Mouse (Mus musculus): ENCODE measurements around the gene Epha1.

The Epha1 gene

DNA sequence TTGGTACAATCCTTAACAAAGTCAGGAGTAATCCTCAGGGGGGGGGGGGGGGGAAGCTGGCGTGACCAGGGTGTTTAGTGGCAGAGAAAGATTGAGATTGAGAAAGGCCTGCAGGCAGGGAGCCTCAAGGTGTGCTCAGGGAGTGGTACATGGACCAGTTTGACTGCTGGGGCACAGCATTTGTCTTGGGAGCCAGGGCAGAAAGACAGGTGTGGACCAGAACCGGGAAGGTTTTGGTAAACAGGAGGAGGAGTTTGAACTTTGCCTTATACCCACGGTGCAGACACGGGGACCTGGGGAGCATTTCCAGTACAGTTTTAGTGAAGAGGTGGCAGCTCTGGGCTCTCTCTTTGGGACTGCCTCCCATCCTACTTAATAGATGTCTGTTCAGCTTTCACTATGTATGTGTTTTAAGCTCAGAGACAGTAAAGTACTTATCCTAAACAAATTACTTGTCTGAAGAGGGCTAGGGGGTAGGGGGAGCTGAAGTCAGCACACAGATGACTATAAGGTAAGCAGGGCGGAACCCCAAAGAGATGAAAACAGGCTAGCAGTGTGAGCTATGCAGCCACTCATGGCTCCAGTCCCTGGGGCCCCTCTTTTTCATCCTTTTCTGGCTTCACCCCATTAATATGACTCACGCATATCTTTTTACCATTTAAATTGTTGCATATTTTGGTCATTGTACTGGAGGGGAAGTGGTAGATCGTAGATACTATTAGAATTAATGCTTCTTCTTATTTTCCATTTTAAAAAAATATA lies 782 bp upstream of the Epha1 start:
- no peak for DNase-seq (ENCODE audit: low spot score)

DNA sequence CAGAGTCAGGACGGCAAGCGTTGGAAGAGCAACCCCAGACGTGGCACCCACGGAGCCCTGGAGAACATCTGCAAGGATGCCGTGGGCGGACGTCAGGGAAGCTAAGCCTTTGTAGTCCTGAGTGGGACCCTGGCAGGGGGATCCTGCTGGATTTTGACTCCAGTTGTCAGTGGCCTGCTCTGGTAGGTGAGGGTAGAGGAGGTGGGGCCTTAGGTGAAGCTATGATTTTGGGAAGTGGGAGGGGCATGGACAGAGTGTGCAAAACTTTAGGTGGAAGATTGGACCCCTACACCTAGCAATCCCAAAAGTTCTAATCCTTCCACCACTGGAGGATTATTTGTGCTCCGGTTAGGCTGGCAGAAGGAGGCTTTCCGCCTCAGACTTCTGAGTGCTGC lies 650 bp downstream of the Epha1 start:
- DNase-seq (ENCODE audit: low spot score), result no peak

DNA sequence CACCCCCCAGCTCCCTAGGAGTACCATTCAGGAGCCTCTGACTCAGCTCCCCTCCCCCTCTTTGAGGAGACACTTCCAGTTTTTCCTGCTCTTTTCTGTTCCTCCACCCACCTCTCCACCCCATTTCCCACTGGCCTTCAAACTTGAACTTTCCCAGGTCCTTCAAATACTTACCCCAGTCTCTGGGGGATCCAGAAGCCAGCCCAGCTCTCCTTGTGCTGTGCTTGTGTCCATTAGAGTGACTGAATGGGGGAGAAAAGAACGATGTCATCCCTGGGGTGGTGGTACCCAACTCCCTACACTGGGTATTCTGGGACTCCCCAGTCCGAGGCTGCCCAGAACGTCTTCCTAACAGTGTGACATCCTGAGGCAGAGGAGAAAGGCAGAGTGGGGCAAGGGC lies 1.1 kb downstream of the Epha1 start:
- peak; percentile 3 for DNase-seq (ENCODE audit: low spot score)

DNA sequence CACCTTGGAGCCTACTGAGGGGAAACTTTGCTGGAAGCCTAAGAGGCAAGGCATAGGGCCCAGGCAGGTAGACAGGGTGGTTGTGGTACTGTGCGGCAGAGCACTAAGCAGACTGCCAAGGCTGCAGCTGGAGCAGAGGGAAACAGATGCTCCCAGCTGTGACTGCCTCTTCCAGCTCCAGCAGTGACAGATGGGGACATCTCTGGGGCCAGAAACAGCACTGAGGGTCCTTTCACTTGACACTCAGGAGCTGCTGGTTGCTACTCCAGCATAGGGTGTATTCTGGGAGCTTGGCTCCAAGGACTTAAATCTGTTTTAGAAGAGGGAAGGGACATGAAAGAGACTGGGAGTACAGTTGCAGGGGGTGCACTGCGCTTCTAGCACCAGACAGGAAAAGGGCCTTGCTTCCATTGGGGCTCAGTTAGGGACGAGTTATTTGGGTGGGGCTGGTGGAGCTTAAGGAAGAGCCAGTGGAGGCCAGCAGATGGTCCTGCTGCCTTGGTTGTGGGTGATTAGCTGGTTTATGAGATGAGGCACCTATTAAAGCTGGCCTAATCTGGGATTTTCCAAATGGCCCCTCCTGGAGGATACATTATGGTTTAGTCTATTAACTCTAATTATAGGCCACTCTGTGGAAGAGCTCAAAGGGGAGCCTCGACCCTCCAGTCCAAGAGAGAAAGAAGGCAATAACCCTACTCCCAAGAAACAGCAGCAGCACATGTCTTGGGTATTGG lies 2.3 kb downstream of the Epha1 start:
- peak; percentile 21 for DNase-seq (ENCODE audit: low spot score)

DNA sequence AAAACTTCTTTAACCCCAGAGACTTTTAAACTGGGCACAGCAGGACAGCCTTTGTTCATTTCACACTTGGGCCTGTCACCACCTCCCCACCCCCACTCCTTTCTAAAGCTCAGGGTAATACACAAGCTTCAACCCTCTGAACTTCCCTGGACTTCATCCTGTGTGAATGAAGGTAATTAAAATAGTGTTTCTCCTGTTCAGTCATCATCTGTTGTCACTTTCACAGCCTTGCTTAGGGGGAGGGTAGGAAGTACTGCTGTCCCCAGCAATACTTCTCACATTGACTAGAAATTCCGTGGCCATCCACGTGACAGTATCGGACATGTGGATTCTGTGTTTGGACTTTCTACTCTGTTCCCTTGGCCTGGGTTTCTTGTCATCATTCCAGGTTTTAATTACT lies 3.2 kb downstream of the Epha1 start:
- no peak for DNase-seq (ENCODE audit: low spot score)

DNA sequence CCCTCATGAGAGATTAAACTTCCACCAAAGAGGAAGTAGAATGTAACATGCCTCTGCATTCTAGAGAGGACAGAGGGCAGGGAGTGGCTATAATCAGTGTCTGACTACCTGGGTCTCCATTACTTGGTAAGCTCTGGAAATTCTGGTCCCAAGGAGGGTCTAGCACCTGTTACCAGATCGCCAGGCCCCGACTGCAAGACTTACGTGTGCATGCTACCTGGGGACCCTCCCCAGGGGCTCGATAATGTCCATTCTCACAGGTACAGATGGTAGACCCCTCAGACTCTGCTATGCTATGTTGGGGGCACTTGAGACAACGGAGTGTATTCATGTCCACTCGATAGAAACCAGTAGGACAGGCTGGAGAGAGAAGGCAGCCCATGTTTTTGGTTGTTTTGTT lies 7.9 kb downstream of the Epha1 start:
- no peak for DNase-seq (ENCODE audit: low spot score)

DNA sequence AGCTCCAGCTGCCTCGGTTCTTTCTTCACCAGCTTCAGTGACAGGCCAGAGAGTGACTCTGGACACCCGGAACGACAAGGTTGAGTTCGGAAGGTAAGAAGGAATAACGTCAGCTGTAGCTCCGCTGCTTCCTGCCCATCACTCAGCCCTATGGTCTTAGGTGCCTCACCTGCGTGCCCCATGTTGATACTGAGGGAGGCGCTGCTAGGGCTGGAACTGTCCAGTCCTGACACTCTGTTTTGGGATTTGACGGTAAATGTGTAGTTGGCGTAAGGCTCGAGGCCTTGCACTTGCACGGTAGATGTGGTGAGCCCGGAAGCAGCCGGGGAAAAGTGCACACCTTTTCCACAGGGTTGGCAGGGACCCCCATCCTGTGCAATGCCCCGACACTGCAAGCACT lies 8.5 kb downstream of the Epha1 start:
- DNase-seq (ENCODE audit: low spot score), result no peak

DNA sequence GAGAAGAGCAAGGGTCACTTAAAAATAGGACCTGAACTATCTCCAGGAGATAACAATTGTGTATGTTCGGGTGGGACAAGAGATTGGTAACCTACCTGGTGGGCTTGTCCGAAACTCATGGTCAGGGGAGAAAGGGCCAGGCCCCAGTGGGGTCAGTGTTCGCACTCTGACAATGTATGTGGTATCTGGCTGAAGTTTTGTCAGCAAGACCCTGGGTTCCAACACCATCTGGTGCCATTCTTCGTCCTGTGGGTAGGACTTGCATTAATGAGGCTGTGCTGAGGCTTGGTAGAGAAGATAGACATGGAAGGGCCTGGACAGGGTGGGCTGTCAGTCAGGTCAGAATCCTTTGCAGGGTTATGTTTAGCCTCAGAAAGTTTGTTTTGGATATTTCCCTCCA lies 9.0 kb downstream of the Epha1 start:
- no peak for DNase-seq (ENCODE audit: low spot score)

DNA sequence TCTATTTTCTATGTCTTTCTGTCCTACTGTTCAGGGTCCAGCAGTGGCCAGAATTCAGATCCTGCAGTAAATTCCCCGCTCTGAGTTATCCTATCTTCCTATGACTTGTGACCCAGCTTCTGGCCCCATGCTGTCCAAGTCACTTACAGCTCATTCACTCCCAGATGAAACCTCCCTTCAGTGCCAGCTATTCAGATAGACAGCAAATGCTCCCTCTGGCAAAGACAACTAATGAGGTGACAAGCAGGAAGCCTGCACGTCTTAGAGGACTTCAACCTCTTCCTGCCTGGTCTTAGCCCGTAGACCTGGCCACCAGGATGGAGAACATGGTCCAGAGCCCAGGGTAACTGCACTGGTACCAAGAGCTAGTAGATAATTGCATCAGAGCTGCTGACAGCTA lies 10.1 kb downstream of the Epha1 start:
- DNase-seq (ENCODE audit: low spot score), result no peak

DNA sequence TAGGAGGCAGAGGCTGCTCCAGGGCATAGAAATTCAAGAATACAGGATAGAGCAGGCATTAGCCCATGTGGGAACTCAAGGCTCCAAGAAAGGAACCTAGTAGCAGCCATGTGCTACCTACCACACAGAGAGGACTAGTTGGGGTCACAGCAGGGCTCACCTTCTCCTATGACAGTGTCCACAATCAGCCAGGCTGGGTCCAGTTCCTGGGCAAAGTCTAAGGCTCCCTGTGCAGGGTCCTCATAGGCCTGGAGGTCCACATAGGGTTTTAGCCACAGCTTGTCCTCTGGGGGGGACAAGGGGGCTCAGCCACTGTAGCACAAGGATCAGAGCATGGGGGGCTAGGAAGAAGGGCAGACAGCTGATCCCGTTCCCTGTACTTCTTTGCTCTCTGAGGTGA lies 10.6 kb downstream of the Epha1 start:
- no peak for DNase-seq (ENCODE audit: low spot score)

DNA sequence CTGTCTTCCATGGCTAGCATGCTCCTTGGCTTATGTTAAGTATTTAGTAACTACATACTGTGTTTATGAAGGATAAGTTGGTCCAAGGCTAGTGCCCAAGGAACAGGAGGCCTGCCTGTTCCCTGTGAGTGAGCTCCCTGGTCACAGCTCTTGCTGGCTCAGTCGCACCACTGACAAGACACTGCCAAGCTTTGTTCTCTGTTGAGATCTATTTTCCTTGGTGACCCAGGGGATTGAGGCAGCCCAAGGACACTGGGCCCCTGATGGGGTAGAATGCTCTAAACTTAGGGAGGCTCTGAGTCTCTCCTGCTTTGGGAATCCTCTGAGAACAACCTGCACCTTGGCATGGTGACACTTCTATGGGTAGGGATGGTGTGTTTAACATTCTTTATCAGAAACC lies 11.0 kb downstream of the Epha1 start:
- DNase-seq (ENCODE audit: low spot score), result no peak

DNA sequence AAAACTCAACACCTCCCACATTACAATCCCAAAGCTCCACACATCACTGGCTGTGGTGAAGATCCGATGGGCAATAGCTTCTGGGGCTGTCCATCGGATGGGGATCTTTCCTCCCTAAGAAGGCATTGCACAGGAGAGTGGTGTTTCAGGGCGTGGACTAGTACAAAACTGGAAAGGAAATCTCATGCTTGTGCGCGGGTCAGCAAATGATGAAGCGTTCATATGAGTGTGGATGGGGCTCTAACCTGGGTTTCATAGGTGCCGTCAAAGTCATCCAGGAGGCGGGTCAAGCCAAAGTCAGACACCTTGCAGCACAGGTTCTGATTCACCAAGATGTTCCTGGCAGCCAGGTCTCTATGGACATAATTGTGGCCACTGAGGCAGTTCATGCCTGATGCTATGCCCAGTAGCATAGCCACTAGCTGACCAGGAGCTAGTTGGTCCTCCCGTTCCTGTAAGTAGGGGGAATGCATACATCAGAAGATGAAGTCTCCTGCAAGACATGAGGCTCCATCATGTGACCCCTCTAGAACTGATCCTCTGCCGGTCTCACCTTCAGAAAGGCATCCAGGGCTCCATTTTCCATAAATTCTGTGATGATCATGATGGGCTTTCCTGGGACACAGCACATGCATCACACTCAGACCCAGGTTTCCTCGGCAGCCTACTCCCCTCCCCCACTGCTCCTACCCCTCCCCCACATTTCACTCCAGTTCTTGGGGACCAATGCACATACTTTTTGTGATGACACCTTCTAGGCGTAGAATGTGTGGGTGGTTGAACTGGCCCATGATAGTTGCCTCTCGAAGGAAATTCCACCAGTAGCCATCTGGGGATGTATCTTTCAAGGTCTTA lies 11.8 kb downstream of the Epha1 start:
- no peak for DNase-seq (ENCODE audit: low spot score)

DNA sequence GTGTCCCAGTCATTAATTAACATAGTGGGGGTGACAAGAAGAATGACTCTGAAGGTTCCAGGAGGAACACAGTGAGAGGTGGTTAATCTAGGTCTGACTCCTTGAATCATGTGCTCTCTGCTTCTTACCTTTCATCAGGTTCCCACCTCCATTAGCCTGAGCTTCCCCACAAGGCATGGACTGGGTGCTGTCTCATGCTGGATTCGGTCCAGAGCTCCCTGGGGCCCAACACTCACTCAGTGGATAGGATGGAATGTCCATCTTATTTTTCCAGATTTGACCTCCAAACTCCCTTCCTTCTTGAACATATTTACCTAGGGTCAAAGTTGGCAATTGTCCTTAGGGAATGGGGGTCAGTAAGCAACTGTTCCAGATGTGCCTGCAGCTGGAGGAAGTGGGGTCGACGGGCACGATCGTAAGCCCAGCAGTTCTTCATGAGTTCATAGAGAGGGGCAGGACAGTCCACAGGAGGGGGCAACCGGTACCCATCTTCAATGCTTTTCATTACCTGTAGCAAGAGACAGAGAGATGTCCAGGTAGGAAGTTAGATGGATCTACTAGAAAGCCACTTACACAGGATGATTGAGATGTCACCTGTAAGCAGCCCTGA lies 12.7 kb downstream of the Epha1 start:
- no peak for DNase-seq (ENCODE audit: low spot score)

DNA sequence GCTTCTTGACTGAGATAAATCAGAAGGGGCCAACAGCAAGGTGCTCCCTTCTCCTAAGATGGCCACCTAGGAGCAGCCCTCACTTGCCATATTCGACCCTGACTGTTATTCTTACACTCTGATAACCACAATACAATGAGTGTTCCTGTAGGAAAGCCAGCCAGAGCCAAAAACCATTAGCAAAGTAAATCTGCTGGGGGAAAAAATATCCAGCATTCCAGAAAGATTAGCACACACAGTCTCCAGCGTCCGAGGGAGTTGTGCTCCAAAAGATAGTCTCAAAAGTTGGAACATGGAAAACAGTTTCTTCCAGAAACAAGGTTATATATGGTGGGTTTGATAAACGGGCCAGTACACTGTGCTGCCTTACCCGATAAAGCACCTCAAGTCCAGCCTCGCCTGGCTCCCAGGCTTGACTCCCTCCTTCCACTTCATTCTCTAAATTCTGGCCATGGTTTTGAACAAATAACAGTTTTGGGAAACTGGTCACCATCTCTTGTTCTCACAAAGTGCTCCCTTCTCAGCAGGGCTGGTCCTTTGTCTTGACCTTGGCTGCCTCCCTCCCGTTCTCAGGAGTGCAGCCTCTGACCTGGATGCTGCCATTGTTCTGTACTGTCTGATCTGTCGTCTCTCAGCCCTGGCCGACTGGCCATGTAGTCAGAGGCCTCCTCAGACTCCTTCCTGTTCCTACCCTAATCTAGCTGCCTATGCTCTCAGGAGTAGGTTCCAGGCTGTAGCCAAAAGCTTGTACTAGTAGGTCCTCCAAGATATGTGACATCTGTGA lies 13.5 kb downstream of the Epha1 start:
- DNase-seq (ENCODE audit: low spot score), result no peak

DNA sequence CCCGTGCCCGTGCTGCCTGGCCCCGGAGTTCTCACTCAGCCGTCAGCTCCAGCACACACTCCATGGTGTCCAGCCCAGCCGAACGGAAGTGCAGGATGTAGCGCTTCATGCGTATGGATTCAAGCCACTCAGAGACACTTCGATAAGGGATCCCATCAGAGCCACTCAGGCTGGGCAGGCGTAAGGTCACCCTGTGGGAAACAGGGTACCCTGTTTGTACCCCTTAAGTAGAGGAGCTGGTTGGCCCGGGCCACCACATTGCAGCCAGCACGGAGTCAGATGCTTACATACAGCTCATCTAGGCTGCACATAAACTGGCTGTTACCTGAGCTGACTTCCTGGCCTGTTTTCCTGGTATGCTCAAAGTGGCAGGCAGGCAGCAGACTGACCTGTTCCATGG lies 14.2 kb downstream of the Epha1 start:
- DNase-seq (ENCODE audit: low spot score), result no peak

DNA sequence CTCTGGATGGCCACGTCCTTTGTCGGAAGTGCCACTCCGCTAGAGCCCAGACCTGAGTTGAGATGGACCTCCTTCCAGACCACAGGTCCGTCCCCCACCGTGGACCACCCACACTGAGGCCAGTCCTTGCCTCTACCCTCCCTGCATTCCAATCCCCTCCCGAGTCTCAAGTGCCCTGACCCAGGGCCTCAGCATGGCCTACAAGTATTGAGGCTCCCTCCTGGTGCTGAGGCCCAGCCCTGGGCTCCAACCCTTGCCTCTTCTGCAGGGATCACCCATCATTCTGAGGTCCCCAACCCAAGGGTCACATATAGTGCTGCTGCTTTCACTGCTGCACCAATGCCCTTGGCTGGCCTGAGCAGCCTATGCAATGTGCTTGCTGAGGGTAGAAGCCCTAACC lies 15.2 kb downstream of the Epha1 start:
- no peak for DNase-seq (ENCODE audit: low spot score)

DNA sequence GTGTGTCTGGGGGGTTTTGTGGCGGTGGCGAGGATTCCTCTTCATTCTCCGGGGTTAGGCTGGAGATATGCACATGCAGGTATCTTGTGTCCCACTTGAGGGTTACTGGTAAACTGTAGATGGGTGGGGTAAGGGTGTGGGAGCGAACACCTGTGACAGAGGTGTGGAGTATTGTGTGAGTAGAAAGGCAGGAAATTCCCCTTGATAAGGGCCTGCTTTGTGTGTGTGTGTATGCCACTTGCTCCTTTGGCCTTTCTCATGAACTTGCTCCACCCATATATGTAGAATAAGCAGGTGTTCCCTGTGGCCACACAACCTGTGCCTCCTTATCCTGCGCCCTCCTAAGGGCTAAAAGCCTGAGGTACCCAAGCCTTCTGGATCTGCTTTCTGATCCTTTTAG lies 16.2 kb downstream of the Epha1 start:
- DNase-seq (ENCODE audit: low spot score), result no peak

DNA sequence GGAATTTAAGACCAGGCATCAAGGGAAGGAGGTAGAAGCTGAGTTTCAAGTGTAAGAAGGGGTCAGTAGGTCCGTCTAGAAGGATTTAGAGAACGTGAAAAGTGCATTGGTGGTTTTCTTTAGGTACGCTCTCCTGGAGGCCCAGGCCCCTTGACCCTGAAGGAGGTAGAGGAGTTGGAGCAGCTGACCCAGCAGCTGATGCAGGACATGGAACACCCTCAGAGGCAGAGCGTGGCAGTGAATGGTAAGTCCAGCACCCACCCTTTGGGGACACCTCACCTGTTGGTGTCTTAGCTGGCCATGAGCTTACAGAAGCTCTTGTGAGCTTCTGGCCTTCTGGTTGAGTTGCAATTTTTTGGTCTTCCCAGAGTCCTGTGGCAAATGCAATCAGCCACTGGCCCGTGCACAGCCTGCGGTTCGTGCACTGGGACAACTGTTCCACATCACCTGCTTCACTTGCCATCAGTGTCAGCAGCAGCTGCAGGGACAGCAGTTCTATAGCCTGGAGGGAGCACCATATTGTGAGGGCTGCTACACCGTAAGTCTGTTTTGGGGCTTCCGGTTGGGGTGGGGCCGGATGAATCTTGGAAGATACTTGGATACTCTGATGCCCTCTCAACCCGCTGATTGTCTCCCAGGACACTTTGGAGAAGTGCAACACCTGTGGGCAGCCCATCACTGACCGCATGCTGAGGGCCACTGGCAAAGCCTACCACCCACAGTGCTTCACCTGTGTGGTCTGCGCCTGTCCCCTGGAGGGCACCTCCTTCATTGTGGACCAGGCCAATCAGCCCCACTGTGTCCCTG lies 17.1 kb downstream of the Epha1 start:
- no peak for DNase-seq (ENCODE audit: low spot score)

DNA sequence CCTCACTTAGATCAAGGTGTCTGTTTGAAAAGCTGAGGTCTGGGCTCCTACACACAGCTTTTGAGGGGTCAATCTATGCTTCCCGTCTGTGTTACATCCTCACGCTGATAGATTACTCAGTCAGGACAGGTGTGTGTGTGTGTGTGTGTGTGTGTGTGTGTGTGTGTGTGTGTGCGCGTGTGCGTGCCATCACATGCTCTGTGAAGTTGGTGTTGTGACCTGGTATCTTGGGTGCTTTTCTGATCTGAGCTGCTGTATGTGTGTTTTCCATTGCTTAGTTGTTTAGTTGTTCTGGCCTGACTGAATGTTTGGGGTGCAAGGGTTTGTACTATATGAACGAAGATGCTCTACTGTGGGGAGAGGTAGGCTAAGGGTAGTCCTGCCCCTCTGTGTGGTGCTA lies 17.7 kb downstream of the Epha1 start:
- DNase-seq (ENCODE audit: low spot score), result no peak

DNA sequence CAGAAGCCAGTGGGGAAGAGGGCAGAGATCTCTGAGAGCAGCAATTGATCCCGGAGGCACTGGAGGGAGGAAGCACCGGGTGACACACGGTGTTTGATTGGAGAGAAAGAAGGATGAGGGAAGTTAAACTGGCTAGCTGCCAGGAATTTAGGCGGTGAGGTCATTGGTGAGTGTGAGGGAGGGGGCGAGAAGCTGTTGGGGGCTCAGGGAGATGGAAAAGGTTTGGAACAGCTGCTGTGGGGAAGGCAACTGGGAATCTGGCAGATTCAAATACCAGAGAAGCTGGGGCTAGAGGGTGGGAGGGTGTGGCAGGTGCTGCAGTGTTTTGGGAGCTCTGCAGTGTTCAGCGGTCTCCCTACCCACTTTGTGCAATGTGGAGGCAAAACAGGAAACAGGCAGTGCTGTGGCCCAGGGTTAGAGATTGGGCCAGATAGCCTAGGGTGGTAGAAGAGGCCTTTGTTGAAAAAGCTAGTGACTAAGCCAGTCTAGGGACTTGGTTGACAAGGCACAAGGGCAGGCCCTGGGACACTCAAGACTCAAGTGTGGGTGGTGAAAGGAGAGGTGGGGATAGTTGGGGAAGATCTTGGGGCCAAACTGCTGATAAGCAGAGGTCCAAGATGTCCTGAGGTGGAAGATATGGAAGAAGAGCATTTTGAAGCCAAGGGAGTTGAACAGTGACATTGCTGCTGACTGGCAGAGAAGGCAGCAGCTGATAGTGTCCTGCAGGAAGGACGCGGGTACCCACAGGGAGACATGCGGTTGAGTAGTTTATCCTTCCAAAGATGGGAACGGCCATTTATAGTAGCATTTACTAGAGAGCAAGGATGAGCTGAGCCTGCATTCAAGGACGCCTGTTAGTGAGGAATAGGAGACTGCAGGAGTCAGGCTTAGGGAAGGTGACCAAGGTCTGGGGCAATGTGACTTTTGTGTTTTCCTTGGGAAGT lies 18.7 kb downstream of the Epha1 start:
- peak; percentile 33 for DNase-seq (ENCODE audit: low spot score)

Data from layer of hippocampus, adult 11-12 months (tissue).